Mouse (Mus musculus) adrenal gland, adult 18-20 months (tissue): Measurements from ENCODE around the gene Eps8l2. TPM values are rescaled to one million over a fixed set of nuclear protein-coding genes. Genes with fewer than 3 reads are reported as not detected.

Experiments used
- DNase-seq, 2 experiments: peaks; one replicate each; pipeline ENCODE4 v3.0.0; 2021 to 2022; ENCODE audit warnings: low spot score in 2 of 2
- total RNA-seq, 2 experiments: library from RNA; stranded (reverse); gene quantifications; 1 replicate in 1 of 2; 2 replicates in 1 of 2; pipeline ENCODE4 v1.2.3; 2021

The Eps8l2 gene
- total RNA-seq, 2 experiments from 2014 or later = 1.9 to 2.7 TPM

- DNase-seq = no peak
Observed at GRCm38 (mm10) chr7:141328373-141328990, 10.2 kb upstream of the Eps8l2 start.

- DNase-seq = no peak
Observed at GRCm38 (mm10) chr7:141330706-141331105, 8.0 kb upstream of the Eps8l2 start.

GRCm38 (mm10) chr7:141331990-141332389 is 6.7 kb upstream of the Eps8l2 start:
- DNase-seq = no peak

GRCm38 (mm10) chr7:141335044-141335579 is 3.6 kb upstream of the Eps8l2 start:
- no peak for DNase-seq

- DNase-seq = no peak
Observed at GRCm38 (mm10) chr7:141335682-141336081, 3.0 kb upstream of the Eps8l2 start.

GRCm38 (mm10) chr7:141336296-141336695 is 2.4 kb upstream of the Eps8l2 start:
- no peak for DNase-seq

- DNase-seq = no peak
Observed at GRCm38 (mm10) chr7:141337716-141338416, 814 bp upstream of the Eps8l2 start.

- DNase-seq = no peak
Observed at GRCm38 (mm10) chr7:141339215-141339920, 688 bp downstream of the Eps8l2 start.

GRCm38 (mm10) chr7:141340023-141340422 is 1.3 kb downstream of the Eps8l2 start:
- no peak for DNase-seq

GRCm38 (mm10) chr7:141340476-141340875 is 1.8 kb downstream of the Eps8l2 start:
- no peak for DNase-seq

- DNase-seq = no peak
Observed at GRCm38 (mm10) chr7:141341689-141342226, 3.1 kb downstream of the Eps8l2 start.

GRCm38 (mm10) chr7:141343230-141343629 is 4.5 kb downstream of the Eps8l2 start:
- no peak for DNase-seq

GRCm38 (mm10) chr7:141343696-141344095 is 5.0 kb downstream of the Eps8l2 start:
- no peak for DNase-seq

GRCm38 (mm10) chr7:141344787-141345186 is 6.1 kb downstream of the Eps8l2 start:
- no peak for DNase-seq

- DNase-seq = no peak
Observed at GRCm38 (mm10) chr7:141351061-141351460, 12.4 kb downstream of the Eps8l2 start.

GRCm38 (mm10) chr7:141355051-141355450 is 16.4 kb downstream of the Eps8l2 start:
- DNase-seq = no peak

GRCm38 (mm10) chr7:141355626-141356326 is 17.1 kb downstream of the Eps8l2 start:
- DNase-seq = no peak

GRCm38 (mm10) chr7:141356971-141357370 is 18.3 kb downstream of the Eps8l2 start:
- no peak for DNase-seq

- no peak for DNase-seq
Observed at GRCm38 (mm10) chr7:141361510-141361909, 22.8 kb downstream of the Eps8l2 start.

- DNase-seq = peak; percentile 66 to 67
Observed at GRCm38 (mm10) chr7:141363106-141363751, 24.5 kb downstream of the Eps8l2 start.
